Mouse (Mus musculus) E14TG2a.4 (cell line): ENCODE results near the gene Kcnn3.

Experiments used
- CTCF ChIP-seq: conservative IDR thresholded peaks from 2 replicates; pipeline ENCODE4 v1.5.1; 2014; ENCODE audit warnings: low read length
- POU5F1 ChIP-seq: IDR thresholded peaks from 2 replicates; pipeline ENCODE4 v1.6.1; 2014; ENCODE audit warnings: low read length, borderline replicate concordance

DNA sequence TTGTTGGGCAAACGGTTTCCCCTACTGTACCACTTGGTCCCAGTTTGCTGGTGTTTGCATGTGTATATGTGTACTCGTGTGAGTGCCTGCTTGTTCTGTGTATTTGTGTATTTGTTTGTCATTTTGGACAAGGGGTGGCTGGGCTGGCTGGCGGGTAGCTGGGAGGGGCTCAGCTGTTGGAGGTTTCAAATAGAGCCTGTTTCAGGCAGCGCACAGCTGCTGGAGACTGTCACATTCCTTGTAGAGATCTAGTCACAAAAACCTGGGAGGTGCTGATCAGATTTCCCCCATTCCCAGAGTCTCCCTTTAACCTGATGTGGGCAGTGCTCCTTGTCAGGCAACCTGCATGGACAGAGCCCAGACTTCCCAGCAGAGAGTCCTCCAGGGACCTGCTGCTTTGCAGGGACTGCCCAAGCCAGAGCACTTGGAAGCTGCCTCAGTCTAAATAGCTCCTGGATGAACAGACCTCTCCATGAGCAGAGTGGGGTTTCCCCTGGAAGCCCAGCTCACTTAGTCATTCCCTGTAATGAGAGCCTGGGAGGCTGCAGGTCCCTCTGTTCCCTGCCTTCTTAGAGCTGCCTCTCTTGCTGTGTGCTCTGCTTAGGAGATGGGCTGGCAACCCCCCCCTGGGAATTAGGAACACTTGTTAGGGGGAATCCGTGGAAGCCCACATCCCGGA lies 2.6 kb downstream of the Kcnn3 start:
- TF ChIP-seq CTCF (no peak), POU5F1 (no peak)
